Mouse (Mus musculus): ENCODE data around the gene Brd2.

Gene Brd2

DNA sequence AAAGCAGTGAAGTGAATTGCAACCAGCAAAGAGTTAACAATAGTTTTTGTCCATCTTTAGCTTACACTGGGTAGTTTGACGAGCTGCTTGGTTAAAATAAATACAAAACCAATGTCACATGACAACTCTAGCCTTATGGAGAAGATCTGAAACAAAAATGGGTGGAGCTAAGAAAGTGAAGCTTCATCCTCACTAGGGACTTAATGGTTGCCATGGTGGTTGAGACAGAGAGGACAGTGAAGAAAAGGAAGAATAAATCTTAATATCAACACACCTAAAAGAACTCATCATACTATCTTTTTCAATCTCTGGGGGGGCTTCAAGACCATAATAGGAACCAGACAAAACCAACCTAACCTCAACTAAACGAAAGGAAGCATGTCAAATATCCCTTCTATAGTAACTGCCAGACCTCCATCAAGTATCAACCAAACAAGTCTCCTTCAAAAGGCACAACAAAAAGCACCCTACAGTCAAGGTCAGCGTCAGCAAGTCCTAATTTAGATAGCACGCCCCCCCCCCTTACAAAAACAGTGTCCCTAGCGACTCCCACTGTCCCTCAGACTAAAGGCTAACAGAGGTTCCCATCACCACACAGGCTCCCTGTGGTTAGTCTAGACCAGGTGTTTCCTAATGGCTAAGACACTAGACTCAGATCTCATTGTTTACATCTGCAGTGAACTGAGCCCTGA lies 4.9 kb downstream of the Brd2 start:
- in situ Hi-C loops (cut with MboI; ENCODE audit: low sequenced_read_pairs) = no loop called here

DNA sequence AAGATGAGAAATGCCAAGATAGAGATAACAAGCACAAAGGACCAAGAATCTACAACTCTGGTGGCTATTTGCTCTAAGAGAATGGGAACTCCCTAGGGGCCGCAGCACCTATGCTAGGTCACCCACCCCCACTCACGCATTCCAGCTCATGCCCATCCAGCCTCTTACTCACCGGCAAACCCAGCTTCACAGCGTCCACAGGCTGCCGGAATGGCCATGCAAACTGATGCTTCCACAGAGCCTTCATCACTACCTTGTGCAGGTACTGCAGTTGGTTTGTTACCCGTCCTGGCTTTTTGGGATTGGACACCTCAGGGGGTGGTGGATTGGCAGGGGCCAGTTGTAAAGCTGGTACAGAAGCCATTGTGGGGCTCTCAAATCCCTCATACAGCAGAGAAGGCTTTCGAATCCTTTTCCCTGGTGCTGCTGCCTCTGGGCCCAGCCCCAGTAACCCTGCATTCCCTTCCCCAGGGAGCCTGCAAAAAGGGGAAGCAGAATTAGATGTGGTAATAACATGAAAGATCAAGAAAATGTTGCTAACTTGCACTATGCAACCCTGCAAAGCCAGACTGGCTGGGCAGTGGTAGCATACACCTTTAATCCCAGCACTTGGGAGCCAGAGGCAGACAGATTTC lies 5.6 kb downstream of the Brd2 start:
- in situ Hi-C loops (cut with MboI; ENCODE audit: low sequenced_read_pairs) = no loop called here

DNA sequence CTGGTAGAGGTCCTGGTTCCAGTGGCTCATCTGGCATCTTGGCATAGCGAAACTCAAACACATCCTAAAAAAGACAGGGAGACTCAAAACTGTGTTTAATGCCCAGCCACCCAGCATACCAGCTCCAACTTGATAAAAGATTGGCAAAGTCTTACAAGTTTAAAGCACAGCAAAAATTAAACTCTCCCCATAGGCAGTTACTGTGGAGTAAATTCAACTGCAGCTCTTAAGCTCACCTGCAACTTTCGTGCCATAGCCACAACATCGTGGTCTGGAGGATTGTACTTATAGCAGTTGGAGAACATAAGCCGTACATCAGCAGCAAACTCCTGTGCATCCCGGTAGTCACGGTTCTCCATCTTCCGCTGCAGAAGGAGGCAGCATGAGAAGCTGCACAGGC lies 8.3 kb downstream of the Brd2 start:
- in situ Hi-C loops (cut with MboI; ENCODE audit: low sequenced_read_pairs) = no loop called here

DNA sequence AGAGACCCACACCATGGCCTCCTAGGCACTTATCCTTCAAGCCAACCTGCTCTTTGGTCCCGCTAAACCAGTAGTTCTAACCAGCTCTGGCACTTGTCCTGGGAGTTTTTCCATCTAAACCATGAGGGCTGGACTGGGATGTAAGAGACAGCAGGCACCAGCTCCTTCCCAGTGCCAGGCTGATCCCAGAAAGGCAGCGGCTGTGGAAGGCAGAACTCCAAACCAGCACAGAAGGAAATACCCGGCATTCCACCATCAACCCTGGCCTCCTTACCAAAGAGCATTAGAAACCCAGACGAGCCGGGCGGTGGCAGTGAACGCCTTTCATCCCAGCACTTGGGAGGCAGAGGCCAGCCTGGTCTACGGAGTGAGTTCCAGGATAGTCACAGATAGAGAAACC lies 12.1 kb downstream of the Brd2 start:
- in situ Hi-C loops (cut with MboI; ENCODE audit: low sequenced_read_pairs) = no loop called here

DNA sequence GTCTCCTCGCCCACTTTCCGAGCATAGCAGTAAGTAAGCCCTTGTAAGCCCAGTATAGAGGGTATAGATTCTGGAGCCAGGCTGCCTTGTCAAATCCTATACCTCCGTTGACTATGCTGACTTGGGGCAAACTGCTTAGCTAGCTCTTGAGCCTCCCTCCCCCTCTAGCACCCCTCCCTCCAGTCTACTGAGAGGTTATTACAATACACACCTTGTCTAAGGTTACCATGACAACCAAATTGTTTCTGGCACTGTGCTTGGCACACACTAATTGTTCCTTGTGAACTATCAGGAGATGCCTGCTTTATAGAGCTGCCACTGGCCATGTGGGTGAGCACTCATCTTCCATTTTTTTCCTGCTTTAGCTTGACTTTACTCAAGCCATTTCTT lies 12.6 kb downstream of the Brd2 start:
- in situ Hi-C loops (cut with MboI; ENCODE audit: low sequenced_read_pairs) = no loop called here

DNA sequence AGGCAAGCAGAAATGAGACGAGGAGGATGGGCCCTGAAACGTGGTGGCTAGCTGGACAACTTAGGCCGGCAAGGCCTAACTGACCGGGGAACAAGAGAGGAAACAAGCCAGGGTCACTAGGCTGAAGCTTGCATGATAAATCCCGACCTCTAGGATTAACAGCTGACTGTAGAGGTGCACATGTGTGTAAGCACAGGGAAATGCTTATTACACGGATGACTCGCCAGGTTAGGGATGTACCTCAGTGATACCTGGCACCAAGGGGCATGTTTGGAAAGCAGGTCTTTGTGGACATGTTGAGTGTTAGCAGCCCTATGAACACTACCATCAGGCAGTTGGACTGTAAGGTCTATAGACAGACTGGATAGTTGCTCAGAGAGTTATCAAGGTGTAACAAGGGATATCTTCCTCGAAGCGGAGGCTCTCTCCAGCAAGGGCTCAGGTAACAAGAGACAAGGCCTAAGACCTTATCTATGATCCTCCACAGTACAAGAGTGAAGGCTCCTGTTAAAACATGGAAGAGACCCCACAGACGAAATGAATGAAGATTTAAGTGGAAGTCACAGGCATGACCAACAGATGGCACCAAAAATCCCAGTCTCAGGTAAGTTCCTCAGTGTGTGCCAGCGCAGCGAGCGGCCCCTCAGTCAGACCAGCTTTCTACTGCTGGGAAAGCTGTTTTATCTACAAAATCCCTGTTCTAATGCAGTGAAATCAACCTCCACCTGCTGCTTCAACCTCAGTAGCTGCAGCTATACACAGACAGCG lies 13.2 kb downstream of the Brd2 start:
- in situ Hi-C loops (cut with MboI; ENCODE audit: low sequenced_read_pairs) = no loop called here

DNA sequence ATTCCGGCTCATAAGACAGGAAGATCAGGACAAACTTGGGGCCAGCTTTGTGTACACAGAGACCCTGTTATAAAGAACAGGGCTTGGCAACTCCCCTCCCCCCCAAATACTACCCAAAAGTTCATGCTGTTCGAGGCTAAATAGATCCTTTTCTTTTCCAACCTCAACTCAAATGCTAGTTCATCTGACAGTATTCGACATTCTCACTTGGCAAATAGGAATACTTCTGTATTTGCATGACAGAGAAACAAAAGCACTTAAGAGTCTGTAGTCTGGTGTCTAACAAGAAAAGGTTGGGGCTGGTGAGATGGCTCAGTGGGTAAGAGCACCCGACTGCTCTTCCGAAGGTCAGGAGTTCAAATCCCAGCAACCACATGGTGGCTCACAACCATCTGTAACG lies 14.0 kb downstream of the Brd2 start:
- in situ Hi-C loops (cut with MboI; ENCODE audit: low sequenced_read_pairs) = no loop called here

DNA sequence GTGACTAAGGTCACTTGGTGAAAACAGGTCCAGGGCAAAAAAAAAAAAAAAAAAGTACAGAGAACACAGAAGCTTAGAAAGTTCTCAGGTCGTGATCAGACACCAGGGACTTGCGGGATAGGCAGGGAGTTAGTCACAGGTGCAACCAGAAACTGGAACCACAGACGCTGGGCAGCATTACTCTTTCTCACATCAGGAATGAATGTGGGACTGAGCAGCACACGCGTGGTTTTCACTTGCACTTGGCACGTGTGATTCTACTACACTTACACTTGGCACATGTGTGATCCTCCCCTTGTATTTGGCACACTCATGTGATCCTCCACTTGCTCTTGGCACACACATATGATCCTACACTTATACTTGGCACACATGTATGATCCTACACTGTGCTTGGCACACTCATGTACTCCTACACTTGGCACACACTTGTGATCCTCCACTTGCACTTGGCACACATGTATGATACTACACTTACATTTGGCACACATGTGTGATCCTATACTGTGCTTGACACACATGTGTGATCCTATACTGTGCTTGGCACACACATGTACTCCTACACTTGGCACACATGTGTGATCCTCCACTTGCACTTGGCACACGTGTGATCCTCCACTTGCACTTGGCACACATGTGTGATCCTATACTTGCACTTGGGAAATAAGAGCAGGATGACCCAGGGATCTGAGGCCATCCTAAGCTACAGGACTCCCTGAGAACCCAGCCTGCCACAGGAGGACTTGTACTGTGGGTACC lies 15.1 kb downstream of the Brd2 start:
- in situ Hi-C loops (cut with MboI; ENCODE audit: low sequenced_read_pairs) = no loop called here

DNA sequence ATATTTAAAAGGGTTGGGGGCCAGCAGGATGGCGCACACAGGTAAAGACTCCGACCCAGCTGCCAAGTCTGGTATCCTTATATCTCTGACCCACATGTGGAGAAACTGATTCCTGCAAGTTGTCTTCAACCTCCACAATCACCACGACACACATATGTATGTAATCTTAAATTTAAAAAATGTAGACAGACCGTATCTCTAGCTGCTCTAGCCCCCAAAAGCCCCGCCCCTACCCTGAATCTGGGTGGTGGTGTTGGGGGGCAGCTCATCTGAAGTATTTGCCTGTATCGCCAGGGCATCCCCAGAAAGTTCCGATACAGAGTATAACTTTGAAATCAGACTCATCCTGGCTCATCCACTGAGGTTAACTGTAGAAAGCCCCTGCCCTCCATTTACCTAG lies 15.9 kb downstream of the Brd2 start:
- in situ Hi-C loops (cut with MboI; ENCODE audit: low sequenced_read_pairs) = no loop called here

DNA sequence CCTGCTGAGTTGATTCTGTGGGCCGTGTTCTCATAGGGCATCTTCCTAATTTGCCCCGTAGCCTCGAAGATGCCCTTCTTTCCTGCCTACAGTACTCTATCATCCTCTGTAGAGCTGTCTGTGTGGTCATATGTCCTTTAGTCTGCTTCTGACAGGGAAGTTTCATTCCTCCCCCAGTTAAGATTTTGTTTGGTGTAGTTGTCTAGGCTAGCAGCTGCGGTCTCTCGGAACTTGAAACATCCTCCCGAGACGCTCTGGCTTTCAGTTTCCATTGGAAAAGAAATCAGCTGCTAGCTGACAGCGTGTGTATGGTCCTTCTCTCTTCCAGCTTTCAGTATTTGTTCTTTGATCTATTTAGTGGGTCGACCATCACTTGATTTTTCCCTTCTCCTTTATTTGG lies 17.6 kb downstream of the Brd2 start:
- in situ Hi-C loops (cut with MboI; ENCODE audit: low sequenced_read_pairs) = no loop called here

DNA sequence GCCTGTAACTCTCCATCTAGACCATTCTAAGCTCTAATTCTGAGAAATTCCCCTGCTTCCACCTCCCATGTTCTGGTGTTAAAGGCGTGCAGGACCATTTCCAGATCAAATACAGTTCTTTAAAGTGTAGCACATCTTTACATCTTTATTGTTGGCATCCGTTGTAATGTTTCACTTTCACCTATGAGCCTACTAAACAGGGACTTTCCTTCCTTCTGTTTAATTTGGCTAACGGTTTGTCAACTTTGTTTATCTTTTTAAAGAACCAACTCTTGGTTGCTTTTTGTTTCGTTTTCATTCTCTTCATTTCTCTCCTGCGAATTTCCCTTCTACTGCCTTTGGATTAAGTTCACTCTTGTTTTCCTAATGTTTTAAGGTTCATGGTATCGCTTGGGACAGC lies 19.6 kb downstream of the Brd2 start:
- in situ Hi-C loops (cut with MboI; ENCODE audit: low sequenced_read_pairs) = no loop called here

DNA sequence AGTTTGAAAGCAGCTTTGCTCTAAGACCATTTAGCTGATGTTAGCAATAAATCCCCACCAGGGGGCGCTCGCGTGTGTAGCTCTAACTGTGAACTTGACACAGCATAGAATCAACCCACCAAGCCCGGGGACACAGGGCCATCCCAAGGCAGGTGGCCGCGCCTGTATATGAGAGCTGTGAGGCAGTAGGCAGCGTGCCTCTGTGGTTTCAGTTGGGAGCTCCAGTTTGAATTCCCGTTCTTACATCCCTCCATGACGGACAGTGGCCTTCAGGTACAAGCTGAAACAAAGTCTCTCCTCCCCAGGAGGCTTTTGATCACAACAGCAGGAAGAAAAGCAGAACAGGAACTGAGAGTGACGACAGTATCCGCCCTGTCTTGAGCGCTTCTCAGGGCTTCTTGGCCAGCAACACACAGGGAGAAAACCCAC lies 20.8 kb downstream of the Brd2 start:
- in situ Hi-C loops (cut with MboI; ENCODE audit: low sequenced_read_pairs) = no loop called here

DNA sequence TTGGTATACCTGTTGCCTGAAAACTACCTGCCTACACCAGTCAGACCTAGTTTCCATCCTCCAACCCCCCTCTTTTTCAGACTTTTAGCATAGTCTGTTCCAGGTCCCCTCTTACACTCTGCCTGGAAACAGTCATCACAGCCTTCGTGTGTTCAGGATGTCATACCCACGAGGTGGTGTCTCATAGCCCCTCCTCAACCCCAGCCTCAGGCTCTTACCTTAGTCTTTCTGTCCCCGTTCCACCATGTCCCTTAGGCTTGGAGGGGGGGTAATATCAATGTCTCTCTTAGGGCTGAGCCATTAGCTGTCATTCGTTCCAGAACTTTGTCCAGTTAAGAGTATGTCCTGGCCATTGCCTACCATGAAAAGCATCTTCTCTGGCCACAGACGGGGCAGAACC lies 21.2 kb downstream of the Brd2 start:
- in situ Hi-C loops (cut with MboI; ENCODE audit: low sequenced_read_pairs) = no loop called here

DNA sequence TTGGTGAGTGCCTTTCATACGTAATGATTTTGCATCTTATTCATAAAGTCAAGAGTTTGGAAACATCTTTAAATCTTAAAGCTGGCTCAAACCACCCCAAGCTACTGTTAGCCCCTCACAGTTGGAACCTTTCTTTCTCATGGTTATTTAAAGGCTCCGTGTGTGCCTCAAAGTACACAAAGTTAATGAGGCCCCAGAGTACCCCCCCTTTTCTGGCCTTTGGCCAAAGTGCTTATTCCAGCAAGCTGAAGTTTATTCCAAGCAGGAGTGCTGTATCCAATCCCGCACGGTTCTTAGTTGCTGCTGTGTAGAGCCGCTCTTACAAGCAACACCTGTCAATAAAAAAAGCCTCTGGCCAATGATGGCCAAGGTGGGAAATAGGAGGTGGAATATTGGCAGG lies 22.9 kb downstream of the Brd2 start:
- in situ Hi-C loops (cut with MboI; ENCODE audit: low sequenced_read_pairs) = no loop called here

DNA sequence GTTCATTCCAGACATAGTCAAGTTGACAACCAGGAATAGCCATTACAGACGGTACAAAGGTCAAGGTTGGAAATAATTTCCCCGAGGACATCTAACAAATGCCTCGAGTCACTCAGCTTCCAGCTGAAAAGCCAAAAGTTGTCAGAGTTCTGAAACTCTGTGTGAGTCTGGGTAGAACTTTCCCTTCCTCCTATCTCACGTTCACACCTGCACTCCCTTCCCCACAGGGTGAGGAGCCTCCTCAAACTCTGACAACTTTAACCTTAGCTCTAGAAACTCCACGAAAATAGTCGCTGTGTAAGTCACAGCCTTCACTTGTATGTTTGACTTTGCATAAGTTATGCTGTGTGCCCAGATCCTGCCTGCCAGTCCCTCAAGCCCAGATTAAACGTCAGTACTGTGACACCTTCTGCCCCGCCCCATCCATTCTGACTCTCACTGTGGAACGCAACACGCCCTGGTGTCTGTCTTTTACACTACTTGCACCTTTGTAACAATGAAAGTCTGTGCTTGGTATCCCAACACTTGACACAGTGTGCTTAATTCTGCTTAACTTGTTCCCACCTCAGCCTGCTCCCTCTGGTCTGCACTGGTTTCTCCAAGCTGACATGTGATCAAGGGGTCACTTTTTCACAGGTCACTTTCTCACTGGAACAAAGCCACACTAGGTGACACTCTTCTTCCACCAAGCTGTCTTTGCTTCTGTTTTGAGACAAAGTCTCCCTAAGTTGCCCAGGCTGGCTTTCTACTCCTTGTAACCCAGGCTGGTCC lies 23.5 kb downstream of the Brd2 start:
- in situ Hi-C loops (cut with MboI; ENCODE audit: low sequenced_read_pairs) = no loop called here

DNA sequence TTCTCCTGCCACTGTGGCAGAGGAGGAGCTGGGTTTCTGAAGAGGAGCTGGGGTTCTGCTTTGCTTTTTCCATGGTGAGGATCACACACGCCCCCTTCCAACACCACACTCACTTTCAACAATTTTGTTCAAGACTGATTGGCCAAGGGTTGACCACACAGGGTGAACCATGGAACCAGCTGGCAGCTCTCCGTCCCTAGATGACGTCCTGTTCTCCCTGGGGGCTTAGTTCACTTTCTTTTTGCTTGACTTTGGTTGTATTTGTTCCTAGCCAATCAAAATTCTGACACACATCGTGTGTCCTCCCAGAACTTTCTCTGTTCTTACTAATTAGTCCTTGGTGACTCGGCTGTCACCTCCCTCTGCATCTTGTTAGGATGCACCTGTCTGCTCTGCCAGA lies 25.2 kb downstream of the Brd2 start:
- in situ Hi-C loops (cut with MboI; ENCODE audit: low sequenced_read_pairs) = no loop called here

DNA sequence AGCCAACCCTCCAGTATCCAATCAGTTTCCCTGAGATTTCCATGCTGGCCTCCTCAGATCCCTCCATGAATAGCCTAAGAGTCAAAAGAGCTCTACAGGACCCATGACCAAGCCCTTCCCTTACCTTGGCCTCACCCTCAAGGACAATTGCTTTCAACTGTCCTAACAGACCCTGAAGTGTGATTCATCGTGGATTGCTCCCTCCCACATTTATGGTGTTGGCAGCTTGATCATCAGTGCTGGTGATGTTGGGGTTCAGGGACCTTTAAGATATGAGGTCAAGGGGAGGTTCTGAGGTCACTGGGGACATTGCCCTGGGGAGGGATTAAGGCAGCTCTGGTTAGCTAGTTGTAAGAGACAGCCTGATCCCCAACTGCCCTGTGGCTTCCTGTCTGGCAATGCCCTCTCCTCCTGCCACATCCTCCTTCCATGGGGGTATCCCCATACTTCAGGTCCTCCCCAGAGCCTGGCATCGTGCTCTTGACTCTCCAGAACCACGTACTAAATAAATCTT lies 25.9 kb downstream of the Brd2 start:
- in situ Hi-C loops (cut with MboI; ENCODE audit: low sequenced_read_pairs) = no loop called here

DNA sequence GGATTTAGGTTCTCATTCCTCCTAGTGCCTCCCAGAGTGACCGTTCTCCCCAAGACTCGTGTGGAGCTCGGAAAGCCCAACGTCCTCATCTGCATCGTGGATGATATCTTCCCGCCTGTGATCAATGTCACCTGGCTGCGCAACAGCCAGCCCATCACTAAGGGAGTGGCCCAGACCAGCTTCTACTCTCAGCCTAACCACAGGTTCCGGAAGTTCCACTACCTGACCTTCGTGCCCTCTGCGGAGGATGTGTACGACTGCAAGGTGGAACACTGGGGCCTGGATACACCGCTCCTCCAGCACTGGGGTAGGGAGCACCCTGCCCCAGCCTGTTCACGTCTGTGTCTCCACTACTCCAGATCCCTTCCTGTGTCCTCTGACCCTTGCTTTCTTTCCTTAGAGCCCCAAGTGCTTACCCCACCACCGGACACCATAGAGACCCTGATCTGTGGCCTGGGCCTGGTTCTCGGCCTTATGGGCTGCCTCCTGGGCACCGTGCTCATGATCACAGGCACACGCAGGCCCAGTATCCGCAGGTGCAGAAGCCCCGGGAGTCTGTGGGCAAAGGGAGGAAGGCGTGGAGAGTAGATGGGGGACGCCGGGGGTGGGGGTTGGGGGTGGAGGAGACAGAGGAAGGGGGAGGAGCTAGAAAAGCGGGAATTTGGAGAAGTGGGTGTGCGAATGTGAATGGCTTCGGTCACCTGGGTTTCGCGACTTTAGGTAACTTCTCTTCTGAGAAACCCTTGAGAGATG lies 28.0 kb downstream of the Brd2 start:
- in situ Hi-C loops (cut with MboI; ENCODE audit: low sequenced_read_pairs) = no loop called here

DNA sequence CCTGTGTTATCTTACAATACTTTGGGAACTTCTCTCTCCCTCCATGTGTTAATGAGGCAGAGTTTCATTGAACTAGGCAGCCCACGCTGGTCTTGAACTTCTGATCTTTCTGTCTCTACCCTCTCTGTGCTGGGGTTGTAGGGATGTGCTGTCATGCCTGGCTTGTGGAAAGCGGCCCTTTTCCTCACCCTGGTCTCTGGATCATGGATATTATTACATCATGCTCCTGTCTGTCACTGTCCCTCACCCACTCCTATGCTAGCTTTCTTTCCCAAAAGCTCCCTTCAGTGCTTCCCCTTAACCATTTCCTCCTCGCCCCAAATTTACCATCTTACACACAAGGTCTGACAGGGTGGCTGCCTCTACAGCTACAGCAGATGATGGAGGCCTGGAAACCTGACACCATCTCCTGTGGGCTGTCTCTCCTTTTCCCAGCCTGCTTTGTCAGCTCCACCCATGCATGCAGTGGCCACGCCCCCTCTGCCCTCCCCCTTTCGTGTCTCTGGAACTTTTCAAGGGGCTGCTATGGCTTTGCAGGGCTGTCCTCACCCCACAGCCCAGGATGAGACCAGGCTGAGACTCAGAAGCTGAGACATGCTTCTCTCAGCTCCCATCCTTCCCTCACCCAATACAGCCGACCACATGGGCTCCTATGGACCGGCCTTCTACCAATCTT lies 29.1 kb downstream of the Brd2 start:
- in situ Hi-C loops (cut with MboI; ENCODE audit: low sequenced_read_pairs) = no loop called here

Measured in CH12F3 (cell line).